Mouse (Mus musculus) heart, embryonic 12.5 days (tissue): ENCODE measurements around the gene Tcf25. TPM values are rescaled to one million over a fixed set of nuclear protein-coding genes. Genes with fewer than 3 reads are reported as not detected.

ENCODE experiments used
- ATAC-seq: fragments of 200-750 bp; cut with Nextera tagmentation; 2 replicates; pipeline ENCODE4 v1.8.0; 2017; ENCODE audit warnings: moderate TSS enrichment, moderate library complexity; ENCODE audit not compliant: insufficient number of reproducible peaks, low FRiP score
- H3K27ac ChIP-seq: fragments of 300-500 bp; sonication (generic); 2 replicates; pipeline ENCODE4 v1.5.1; 2016; ENCODE audit warnings: mild to moderate bottlenecking, moderate library complexity; ENCODE audit not compliant: poor library complexity, severe bottlenecking
- H3K27me3 ChIP-seq: fragments of 300-500 bp; sonication (generic); replicated peaks from 2 replicates; pipeline ENCODE4 v1.6.1; 2016; ENCODE audit warnings: mild to moderate bottlenecking, moderate library complexity
- H3K36me3 ChIP-seq: fragments of 300-500 bp; sonication (generic); 2 replicates; pipeline ENCODE4 v1.6.1; 2016; ENCODE audit warnings: mild to moderate bottlenecking, moderate library complexity
- H3K4me1 ChIP-seq: fragments of 300-500 bp; sonication (generic); replicated peaks from 2 replicates; pipeline ENCODE4 v1.6.1; 2016; ENCODE audit warnings: mild to moderate bottlenecking
- H3K4me2 ChIP-seq: fragments of 300-500 bp; sonication (generic); 2 replicates; pipeline ENCODE4 v1.6.1; 2016; ENCODE audit warnings: mild to moderate bottlenecking, moderate library complexity
- H3K4me3 ChIP-seq: fragments of 300-500 bp; sonication (generic); 2 replicates; pipeline ENCODE4 v1.5.1; 2016; ENCODE audit warnings: mild to moderate bottlenecking
- H3K9ac ChIP-seq: fragments of 300-500 bp; sonication (generic); 2 replicates; pipeline ENCODE4 v1.6.1; 2016; ENCODE audit warnings: mild to moderate bottlenecking, moderate library complexity
- H3K9me3 ChIP-seq: fragments of 300-500 bp; sonication (generic); replicated peaks from 2 replicates; pipeline ENCODE4 v1.6.1; 2016; ENCODE audit warnings: mild to moderate bottlenecking, moderate library complexity
- WGBS: fragments of 180-500 bp; shearing (Covaris S2); methylation state at CpG from one replicate; pipeline ENCODE4 v1.1.7; 2016; 5-methylcytosine and 5-hydroxymethylcytosine counted together
- polyA plus RNA-seq: library from polyadenylated mRNA; unstranded; fragments of >200 nt; fragmentation: Nextera tagmentation; extraction: Ambion mirVana; gene quantifications from 2 replicates; pipeline ENCODE4 v1.2.1, GENCODE M21; 2016

Gene Tcf25
- polyA plus RNA-seq, 1 experiment from 2014 or later: 172 TPM

- Histone ChIP-seq H3K36me3 (no peaks in the 10 kb centered on the region), H3K4me1 (peaks cover 23% of the 10 kb centered on the region), H3K9me3 (no peaks in the 10 kb centered on the region), H3K27me3 (peaks cover 27% of the 10 kb centered on the region), H3K4me3 (no peak overlapping the region), H3K27ac (no peak overlapping the region), H3K4me2 (no peak overlapping the region), H3K9ac (no peak overlapping the region)
- WGBS: 77% methylated on average over 12 of the region's 12 CpGs
- ATAC-seq: no peak
These were observed 21.4 kb upstream of the Tcf25 start for GRCm38 (mm10) chr8:123352118-123352517.

- WGBS: 47% methylated on average over 13 of the region's 13 CpGs
- ATAC-seq: no peak
- H3K4me3 ChIP-seq: no peak overlapping the region
- H3K9me3 ChIP-seq: no peaks in the 10 kb centered on the region
- H3K36me3 ChIP-seq: no peaks in the 10 kb centered on the region
- no peak overlapping the region for H3K27ac ChIP-seq
- peaks cover 20% of the 10 kb centered on the region for H3K4me1 ChIP-seq
- H3K27me3 ChIP-seq: peaks cover 27% of the 10 kb centered on the region
- H3K4me2 ChIP-seq: no peak overlapping the region
- H3K9ac ChIP-seq: no peak overlapping the region
These were observed 20.8 kb upstream of the Tcf25 start for GRCm38 (mm10) chr8:123352786-123353185.

GRCm38 (mm10) chr8:123353216-123353615 lies 20.3 kb upstream of the Tcf25 start:
- peaks cover 27% of the 10 kb centered on the region for H3K27me3 ChIP-seq
- no peak for ATAC-seq
- no peak overlapping the region for H3K4me3 ChIP-seq
- no peak overlapping the region for H3K4me2 ChIP-seq
- no peaks in the 10 kb centered on the region for H3K9me3 ChIP-seq
- peaks cover 16% of the 10 kb centered on the region for H3K4me1 ChIP-seq
- 56% methylated on average over 11 of the region's 11 CpGs for WGBS
- H3K36me3 ChIP-seq: no peaks in the 10 kb centered on the region
- H3K27ac ChIP-seq: no peak overlapping the region
- no peak overlapping the region for H3K9ac ChIP-seq

GRCm38 (mm10) chr8:123361082-123361739 lies 12.3 kb upstream of the Tcf25 start:
- H3K9me3 ChIP-seq: no peaks in the 10 kb centered on the region
- no peaks in the 10 kb centered on the region for H3K36me3 ChIP-seq
- no peak overlapping the region for H3K4me2 ChIP-seq
- 44% methylated on average over 12 of the region's 12 CpGs for WGBS
- no peak overlapping the region for H3K27ac ChIP-seq
- H3K27me3 ChIP-seq: 0 out of 2 replicates have a peak, but pooled peaks cover 4% of the 10 kb centered on the region
- H3K9ac ChIP-seq: no peak overlapping the region
- H3K4me3 ChIP-seq: no peak overlapping the region
- H3K4me1 ChIP-seq: no peaks in the 10 kb centered on the region
- ATAC-seq: no peak

- H3K9ac ChIP-seq: peak overlapping the region; percentile 94
- peak overlapping the region; percentile 99 for H3K4me3 ChIP-seq
- peaks cover 21% of the 10 kb centered on the region for H3K36me3 ChIP-seq
- H3K4me1 ChIP-seq: peaks cover 22% of the 10 kb centered on the region
- H3K9me3 ChIP-seq: no peaks in the 10 kb centered on the region
- ATAC-seq: peak; percentile 91
- peak overlapping the region; percentile 99 for H3K27ac ChIP-seq
- WGBS: under 1% methylated on average over 20 of the region's 20 CpGs
- H3K27me3 ChIP-seq: no peaks in the 10 kb centered on the region
- peak overlapping the region; percentile 93 for H3K4me2 ChIP-seq
These were observed 656 bp downstream of the Tcf25 start for GRCm38 (mm10) chr8:123374239-123374578.

GRCm38 (mm10) chr8:123375701-123376100 lies 2.1 kb downstream of the Tcf25 start:
- H3K27me3 ChIP-seq: no peaks in the 10 kb centered on the region
- no peak for ATAC-seq

GRCm38 (mm10) chr8:123376106-123376505 lies 2.6 kb downstream of the Tcf25 start:
- no peaks in the 10 kb centered on the region for H3K27me3 ChIP-seq
- no peak overlapping the region for H3K4me3 ChIP-seq
- 0 out of 2 replicates have a peak overlapping the region, but pooled peaks have one; percentile 5 for H3K9ac ChIP-seq
- H3K36me3 ChIP-seq: peaks cover 29% of the 10 kb centered on the region
- ATAC-seq: no peak
- peaks cover 22% of the 10 kb centered on the region for H3K4me1 ChIP-seq
- H3K9me3 ChIP-seq: no peaks in the 10 kb centered on the region
- no peak overlapping the region for H3K4me2 ChIP-seq
- WGBS: 68% methylated on average over 8 of the region's 8 CpGs
- H3K27ac ChIP-seq: no peak overlapping the region

More at GRCm38 (mm10) chr8:123375701-123376100, 2.1 kb downstream of the Tcf25 start:
- Histone ChIP-seq H3K4me1 (peaks cover 22% of the 10 kb centered on the region), H3K4me2 (no peak overlapping the region), H3K9me3 (no peaks in the 10 kb centered on the region), H3K4me3 (no peak overlapping the region), H3K27ac (0 out of 2 replicates have a peak overlapping the region, but pooled peaks have one; percentile 14), H3K36me3 (peaks cover 25% of the 10 kb centered on the region), H3K9ac (peak overlapping the region; percentile 14; the same call in 1 of the 2 replicates)
- WGBS: 84% methylated on average over 10 of the region's 10 CpGs

GRCm38 (mm10) chr8:123381711-123382110 lies 8.2 kb downstream of the Tcf25 start:
- H3K4me2 ChIP-seq: no peak overlapping the region

GRCm38 (mm10) chr8:123382516-123382915 lies 9.0 kb downstream of the Tcf25 start:
- no peaks in the 10 kb centered on the region for H3K9me3 ChIP-seq
- 86% methylated on average over 8 of the region's 8 CpGs for WGBS
- H3K9ac ChIP-seq: no peak overlapping the region
- H3K27ac ChIP-seq: no peak overlapping the region
- no peaks in the 10 kb centered on the region for H3K27me3 ChIP-seq
- H3K4me3 ChIP-seq: no peak overlapping the region
- H3K4me2 ChIP-seq: no peak overlapping the region
- no peak for ATAC-seq
- no peaks in the 10 kb centered on the region for H3K4me1 ChIP-seq
- H3K36me3 ChIP-seq: peaks cover 78% of the 10 kb centered on the region

More at GRCm38 (mm10) chr8:123381711-123382110, 8.2 kb downstream of the Tcf25 start:
- Histone ChIP-seq H3K36me3 (peaks cover 74% of the 10 kb centered on the region), H3K27me3 (no peaks in the 10 kb centered on the region), H3K27ac (no peak overlapping the region), H3K9ac (no peak overlapping the region), H3K4me3 (no peak overlapping the region), H3K4me1 (no peaks in the 10 kb centered on the region), H3K9me3 (no peaks in the 10 kb centered on the region)
- ATAC-seq: no peak
- 93% methylated on average over 4 of the region's 4 CpGs for WGBS

GRCm38 (mm10) chr8:123384883-123385540 lies 11.5 kb downstream of the Tcf25 start:
- H3K27ac ChIP-seq: no peak overlapping the region
- ATAC-seq: no peak
- no peaks in the 10 kb centered on the region for H3K9me3 ChIP-seq
- H3K4me1 ChIP-seq: no peaks in the 10 kb centered on the region
- H3K27me3 ChIP-seq: no peaks in the 10 kb centered on the region
- H3K4me3 ChIP-seq: no peak overlapping the region
- H3K9ac ChIP-seq: no peak overlapping the region
- WGBS: 68% methylated on average over 9 of the region's 9 CpGs
- H3K4me2 ChIP-seq: no peak overlapping the region
- H3K36me3 ChIP-seq: peaks cover 98% of the 10 kb centered on the region

GRCm38 (mm10) chr8:123387041-123387440 lies 13.5 kb downstream of the Tcf25 start:
- H3K36me3 ChIP-seq: peaks cover 100% of the 10 kb centered on the region
- 75% methylated on average over 3 of the region's 3 CpGs for WGBS
- no peak overlapping the region for H3K4me3 ChIP-seq
- H3K4me1 ChIP-seq: no peaks in the 10 kb centered on the region
- H3K9ac ChIP-seq: no peak overlapping the region
- H3K27ac ChIP-seq: no peak overlapping the region
- no peak for ATAC-seq
- no peaks in the 10 kb centered on the region for H3K27me3 ChIP-seq
- no peak overlapping the region for H3K4me2 ChIP-seq
- H3K9me3 ChIP-seq: no peaks in the 10 kb centered on the region
